Mouse (Mus musculus): Measurements from ENCODE around the gene Tollip. TPM values are rescaled to one million over a fixed set of nuclear protein-coding genes. Genes with fewer than 3 reads are reported as not detected.

Tollip gene
- 36.8 to 53.8 TPM (median 38.2 TPM) in 3 replicates for total RNA-seq (2017)

DNA sequence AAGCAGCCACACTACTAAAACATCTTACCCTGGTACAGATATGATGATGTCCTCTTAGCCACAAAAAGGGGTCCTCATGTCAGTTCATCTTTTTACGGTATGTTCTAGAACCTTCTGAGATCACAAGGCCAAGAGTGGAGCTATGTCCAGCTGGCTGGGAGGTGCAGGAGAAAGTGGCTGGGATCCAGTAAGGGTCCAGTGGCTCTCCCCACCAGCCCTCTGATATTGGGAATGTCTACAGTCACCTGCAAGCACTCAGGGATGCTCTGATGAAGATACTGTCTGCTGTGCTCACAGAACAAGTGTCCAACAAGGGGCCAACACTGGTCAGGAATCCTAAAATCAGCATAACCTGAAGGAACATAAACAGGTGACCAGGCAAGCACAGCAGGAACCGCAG, at the start of gene Tollip:
Gene Tollip, minus strand, starts transcription at position 101 of the 400 bp plus-strand sequence.
- no peak for ATAC-seq (replicated peaks; ENCODE audit: insufficient number of reproducible peaks, low FRiP score, low TSS enrichment, poor library complexity, severe bottlenecking)

DNA sequence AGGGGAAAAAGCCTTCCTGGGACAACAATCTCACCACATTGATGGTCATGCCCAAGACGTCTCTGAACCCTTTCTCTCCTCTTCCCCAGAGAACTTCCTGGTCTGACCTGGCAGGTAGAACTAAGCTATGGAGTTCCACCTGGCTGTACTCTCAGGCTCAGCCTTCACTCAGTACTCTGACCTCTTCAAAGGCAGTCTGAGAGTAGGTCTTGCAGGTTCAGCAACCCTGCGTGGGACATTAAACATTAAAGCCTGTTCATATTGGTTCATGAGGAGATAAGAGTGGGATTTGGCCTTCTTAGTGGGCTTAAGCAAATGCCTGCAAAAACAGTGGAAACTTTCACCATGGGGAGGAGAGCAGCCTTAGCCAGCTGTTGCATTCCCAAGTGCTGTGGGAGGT, 48.0 kb upstream of the Tollip start:
- ATAC-seq (replicated peaks; ENCODE audit: insufficient number of reproducible peaks, low FRiP score, low TSS enrichment, poor library complexity, severe bottlenecking) = no peak

DNA sequence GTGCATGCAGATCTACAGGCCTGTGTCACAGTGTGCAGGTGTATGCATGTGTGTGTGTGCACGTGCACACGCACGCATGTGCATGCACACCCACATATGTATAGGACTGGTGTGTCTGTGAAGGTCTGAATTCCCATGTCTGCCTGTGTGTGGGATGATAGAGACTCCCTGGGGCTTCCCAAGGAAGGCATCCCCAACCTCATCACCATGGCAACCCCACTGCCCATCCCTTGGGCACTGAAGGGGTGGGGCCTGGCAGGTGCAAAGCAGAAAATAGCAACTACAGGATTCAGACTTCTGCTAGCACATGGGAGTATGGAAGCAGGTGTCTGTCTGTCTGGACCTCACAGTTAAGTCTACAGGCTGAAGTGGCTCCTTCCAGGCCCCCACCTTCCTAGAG, 44.2 kb upstream of the Tollip start:
- no peak for ATAC-seq (replicated peaks; ENCODE audit: insufficient number of reproducible peaks, low FRiP score, low TSS enrichment, poor library complexity, severe bottlenecking)

DNA sequence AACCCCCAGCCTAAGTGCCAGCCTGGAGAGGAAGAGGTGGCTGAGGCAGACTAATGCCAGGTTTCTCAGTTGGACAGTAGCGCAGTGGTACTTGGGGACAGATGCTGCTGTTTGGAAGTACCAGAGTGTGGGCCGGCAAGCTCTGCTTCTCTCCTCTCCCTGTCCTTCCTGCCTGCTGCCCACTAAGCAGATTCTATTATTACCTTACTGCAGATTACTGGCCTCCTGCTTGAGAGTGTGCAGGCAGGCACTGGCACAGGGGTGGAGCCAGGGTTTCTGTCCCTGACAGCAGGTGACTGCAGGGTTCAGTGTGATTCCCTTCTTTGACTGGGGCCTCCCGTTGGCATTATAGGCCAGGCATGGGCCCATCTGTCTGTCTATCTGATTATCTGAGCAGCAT, 43.2 kb upstream of the Tollip start:
- ATAC-seq (replicated peaks; ENCODE audit: insufficient number of reproducible peaks, low FRiP score, low TSS enrichment, poor library complexity, severe bottlenecking) = no peak

DNA sequence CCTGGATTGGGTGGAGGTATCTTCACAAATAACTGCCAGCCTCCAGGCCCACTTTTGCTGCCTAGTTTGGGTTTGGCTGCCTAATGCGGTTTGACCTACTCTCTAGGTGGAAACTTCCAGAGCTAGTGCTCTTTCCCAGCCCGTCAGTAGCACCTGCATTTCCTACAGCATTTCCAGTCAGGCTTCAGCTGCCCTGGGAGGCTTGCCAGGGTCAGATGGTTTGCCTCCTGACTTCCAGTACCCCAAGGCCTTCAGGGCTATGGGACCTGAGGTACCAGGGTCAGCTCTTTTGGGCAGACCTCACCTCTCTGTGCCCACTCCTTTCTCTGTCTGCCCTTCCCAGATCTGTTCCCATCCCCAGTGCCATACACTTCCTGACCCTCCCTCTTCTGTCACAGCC, 42.6 kb upstream of the Tollip start:
- no peak for ATAC-seq (replicated peaks; ENCODE audit: insufficient number of reproducible peaks, low FRiP score, low TSS enrichment, poor library complexity, severe bottlenecking)

DNA sequence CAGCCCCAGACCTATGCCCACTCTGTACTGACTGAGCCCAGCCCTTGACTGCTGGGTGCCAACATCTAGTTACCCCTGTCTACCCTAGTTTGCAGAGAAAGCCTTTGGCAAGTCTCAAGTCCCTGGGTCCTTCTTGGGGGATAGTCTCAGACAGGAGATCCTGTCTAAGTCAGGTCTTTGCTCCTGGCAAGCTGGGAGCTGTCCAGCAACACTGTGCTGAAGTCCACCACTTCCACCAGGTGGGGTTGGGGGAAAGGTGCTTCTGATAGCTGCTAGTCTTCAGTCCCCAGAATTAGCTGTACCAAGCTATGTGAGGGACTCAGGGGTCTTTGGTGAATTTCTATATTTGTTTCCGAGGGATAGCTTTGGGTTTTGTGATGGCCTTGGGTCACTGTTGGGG, 40.8 kb upstream of the Tollip start:
- no peak for ATAC-seq (replicated peaks; ENCODE audit: insufficient number of reproducible peaks, low FRiP score, low TSS enrichment, poor library complexity, severe bottlenecking)

GRCm38 (mm10) chr7:141958211-141958610, 39.9 kb upstream of the Tollip start:
- ATAC-seq (replicated peaks; ENCODE audit: insufficient number of reproducible peaks, low FRiP score, low TSS enrichment, poor library complexity, severe bottlenecking) = no peak

GRCm38 (mm10) chr7:141957524-141958051, 39.3 kb upstream of the Tollip start:
- no peak for ATAC-seq (replicated peaks; ENCODE audit: insufficient number of reproducible peaks, low FRiP score, low TSS enrichment, poor library complexity, severe bottlenecking)

GRCm38 (mm10) chr7:141956174-141956566, 37.9 kb upstream of the Tollip start:
- no peak for ATAC-seq (replicated peaks; ENCODE audit: insufficient number of reproducible peaks, low FRiP score, low TSS enrichment, poor library complexity, severe bottlenecking)

DNA sequence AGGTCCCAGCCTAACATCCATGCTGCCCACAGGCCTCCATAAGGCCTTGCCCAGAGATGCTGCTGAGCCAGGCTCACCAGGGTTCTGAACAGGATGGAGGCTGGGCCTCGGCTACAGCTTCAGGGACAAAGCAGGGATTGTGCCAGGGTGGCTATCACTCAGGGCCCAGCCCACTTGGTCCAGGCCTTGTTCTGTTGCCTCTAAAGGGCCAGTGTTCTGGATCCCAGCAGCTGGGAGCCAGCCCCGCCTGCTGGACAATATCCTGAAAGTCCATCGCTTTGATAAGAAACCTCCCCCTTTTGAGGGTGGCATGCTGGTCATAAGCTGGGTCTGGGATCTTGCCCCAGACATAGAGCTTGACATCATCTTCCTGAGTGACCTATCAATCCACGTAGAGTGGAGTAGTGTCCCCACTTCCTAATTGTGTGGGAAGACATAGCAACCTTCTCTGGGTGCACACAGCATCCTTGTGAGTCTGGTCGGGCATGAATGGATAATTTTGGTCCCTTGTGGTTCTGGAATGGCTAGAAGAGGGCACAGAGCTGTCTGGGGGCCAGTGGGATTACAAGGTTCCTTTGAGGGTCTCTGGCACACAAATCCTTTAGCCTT, 37.4 kb upstream of the Tollip start:
- no peak for ATAC-seq (replicated peaks; ENCODE audit: insufficient number of reproducible peaks, low FRiP score, low TSS enrichment, poor library complexity, severe bottlenecking)

DNA sequence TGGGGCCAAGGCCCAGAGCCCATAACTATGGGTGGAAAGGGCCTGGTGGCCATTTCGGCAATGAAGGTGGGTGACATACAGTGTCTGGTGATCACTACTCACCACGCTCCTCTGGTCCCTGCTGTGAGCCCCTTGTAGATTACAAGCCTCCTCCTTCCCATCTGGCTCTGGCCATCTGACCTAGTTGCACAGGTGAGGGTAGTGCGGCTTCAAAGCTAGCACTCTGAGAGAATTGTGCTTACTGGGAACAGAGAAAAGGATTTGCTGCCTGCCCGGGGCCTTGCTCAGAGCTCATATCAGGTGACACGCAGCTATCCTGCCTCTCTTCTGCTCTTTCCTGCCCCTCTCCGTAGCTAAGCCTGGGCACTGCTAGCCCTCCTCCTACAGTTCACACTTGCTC, 35.3 kb upstream of the Tollip start:
- ATAC-seq (replicated peaks; ENCODE audit: insufficient number of reproducible peaks, low FRiP score, low TSS enrichment, poor library complexity, severe bottlenecking) = no peak

DNA sequence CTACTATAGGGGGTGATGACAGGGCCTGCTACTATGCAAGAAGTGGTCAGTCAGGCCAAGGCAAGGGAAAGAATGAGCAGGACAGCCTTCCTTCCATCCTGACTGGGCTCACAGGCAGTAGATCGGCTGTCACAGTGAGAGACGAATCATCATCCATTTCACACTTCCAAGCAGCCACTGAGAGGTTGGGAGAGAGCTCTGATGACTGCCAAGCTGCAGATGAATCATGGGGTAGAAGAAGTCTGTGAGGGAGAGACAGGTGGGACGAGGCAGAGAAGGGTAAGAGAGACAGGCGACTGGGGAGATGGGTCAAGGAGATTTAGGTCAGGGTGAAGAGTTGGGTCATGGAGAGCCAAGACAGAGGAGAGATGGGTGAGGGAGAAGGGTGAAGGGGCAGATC, 34.6 kb upstream of the Tollip start:
- no peak for ATAC-seq (replicated peaks; ENCODE audit: insufficient number of reproducible peaks, low FRiP score, low TSS enrichment, poor library complexity, severe bottlenecking)

DNA sequence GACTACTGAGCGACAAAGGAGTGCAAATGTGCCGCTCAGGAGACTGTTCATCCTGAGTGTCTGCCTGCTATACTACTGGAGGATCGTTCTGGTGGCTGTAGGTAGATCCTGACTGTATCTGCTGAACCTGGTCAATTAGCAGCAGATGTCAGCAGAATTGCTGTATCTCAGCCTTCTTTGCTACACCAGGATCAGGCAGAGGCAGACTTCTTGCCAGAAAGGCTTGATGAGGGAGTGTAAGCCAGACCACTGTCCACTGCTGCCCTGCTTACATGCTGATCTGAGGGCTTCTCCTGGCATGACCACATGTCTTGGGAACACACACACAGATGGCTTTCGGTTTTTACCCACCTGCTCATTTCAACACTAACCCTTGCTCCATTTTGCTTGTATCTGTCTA, 33.5 kb upstream of the Tollip start:
- ATAC-seq (replicated peaks; ENCODE audit: insufficient number of reproducible peaks, low FRiP score, low TSS enrichment, poor library complexity, severe bottlenecking) = no peak

DNA sequence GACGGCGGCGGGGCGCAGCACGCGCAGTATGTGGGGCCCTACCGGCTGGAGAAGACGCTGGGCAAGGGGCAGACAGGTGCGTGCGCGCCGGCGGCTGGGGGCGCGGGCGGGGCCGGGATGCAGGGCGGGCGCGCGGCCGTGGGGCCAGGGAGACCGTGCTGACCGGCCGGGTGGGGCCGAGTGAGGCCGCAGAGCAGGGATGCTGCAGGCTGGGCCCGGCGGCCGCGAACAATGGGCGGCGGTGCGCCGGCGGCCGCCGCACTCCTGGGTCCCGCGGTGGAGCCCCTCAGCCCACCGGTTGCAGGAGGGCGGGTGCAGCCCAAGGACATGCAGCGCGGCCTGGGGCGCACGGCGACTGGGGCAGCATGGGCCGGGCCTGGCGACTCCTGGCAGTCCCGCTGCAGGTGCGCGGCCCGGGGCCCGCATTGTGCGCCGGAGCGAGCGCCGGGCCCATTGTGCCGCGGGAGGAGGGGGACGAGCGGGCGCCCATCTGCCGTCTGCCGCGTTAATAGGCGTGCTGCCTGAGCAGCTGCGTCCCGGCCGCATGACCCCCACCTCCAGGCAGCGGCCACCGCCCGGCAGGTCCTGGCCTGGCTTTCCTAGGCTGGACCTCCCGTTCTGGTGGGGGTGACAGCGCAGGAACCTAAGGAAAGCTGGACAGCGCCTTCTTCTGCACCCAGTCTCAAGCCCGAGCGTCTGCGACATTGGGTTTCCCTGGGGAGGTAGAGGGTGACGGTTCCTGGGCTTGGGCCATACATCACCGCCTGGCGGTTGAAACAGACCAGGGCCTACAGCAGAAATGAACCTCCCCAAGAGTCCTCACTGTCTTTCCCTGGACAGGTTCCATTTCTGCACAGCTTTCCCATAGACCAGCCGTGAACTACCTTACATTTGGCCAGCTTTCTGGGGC, 32.1 kb upstream of the Tollip start:
- ATAC-seq (replicated peaks; ENCODE audit: insufficient number of reproducible peaks, low FRiP score, low TSS enrichment, poor library complexity, severe bottlenecking) = no peak

GRCm38 (mm10) chr7:141949799-141950103, 31.4 kb upstream of the Tollip start:
- no peak for ATAC-seq (replicated peaks; ENCODE audit: insufficient number of reproducible peaks, low FRiP score, low TSS enrichment, poor library complexity, severe bottlenecking)

GRCm38 (mm10) chr7:141948906-141949798, 30.8 kb upstream of the Tollip start, which contains the start of gene Brsk2:
Gene Brsk2, plus strand, starts transcription at chr7:141949751.
- no peak; the same call in 1 of the 2 replicates for ATAC-seq (replicated peaks; ENCODE audit: insufficient number of reproducible peaks, low FRiP score, low TSS enrichment, poor library complexity, severe bottlenecking)

DNA sequence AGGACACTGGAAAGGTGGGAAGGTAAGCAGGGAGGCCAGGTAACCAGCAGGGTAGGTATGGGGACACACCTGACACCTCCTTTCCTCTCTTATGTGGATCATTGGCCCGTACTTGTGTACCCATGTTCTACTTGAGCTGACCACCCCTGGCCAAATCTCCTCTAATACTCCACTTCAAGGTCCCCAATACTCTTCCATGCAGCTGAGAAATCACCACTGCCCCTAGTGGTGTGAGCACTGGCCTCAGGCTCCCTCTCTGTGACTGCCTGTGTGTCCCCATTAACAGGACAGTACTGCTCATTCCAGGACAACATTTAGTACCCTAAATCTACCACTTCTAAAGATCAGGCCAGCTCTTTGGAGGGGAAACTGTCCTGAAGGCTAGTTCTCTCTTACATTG, 29.7 kb upstream of the Tollip start:
- ATAC-seq (replicated peaks; ENCODE audit: insufficient number of reproducible peaks, low FRiP score, low TSS enrichment, poor library complexity, severe bottlenecking) = no peak

DNA sequence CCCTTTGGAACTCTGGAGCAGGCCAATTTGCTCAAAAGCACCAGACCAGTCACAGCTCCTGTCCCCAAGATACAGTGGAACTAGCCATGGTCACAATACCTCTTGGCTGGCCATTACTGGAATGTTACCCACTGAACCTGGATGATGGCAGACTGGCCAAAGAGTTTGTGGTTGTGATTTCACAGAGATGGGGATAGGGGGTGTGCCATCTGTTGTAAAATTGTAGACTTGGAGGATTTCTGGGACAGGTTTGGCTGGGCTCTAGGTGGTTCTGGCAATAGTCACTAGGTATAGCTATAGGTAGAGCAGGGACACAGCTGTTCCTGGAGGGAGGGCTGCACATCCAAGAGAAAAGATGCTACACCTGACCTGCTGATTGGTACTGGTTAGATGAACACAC, 29.2 kb upstream of the Tollip start:
- no peak for ATAC-seq (replicated peaks; ENCODE audit: insufficient number of reproducible peaks, low FRiP score, low TSS enrichment, poor library complexity, severe bottlenecking)

DNA sequence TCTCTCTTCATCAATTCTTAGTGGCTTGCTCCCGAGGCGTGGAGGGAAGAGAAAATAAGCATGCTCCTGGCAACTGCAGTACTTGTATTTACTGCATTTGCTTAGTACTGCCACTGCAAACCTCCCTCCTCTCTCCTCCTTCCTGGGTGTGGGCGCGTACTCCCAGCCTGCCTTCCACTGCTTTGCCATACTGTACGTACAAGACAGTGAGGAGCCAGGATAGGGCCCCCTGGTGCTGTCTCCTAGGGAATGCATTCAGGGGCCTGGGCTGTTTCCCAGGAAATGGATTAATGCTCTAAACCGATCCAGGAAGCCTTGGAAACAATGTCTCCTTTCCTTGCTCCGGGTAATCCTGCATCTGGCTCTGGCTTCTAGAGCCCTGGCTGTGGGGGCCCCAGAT, 27.6 kb upstream of the Tollip start:
- ATAC-seq (replicated peaks; ENCODE audit: insufficient number of reproducible peaks, low FRiP score, low TSS enrichment, poor library complexity, severe bottlenecking) = no peak
